Mouse (Mus musculus) bone marrow, adult 2 months (tissue): ENCODE measurements around the gene Trpm3. TPM values are rescaled to one million over a fixed set of nuclear protein-coding genes. Genes with fewer than 3 reads are reported as not detected.

Source experiments
- H3K27ac ChIP-seq: fragments of 200-500 bp; 2 replicates; pipeline ENCODE4 v1.5.1; 2012; ENCODE audit warnings: low read depth, mild to moderate bottlenecking, control low read depth, inconsistent platforms, low read length; ENCODE audit not compliant: control insufficient read depth, poor library complexity, insufficient read depth
- H3K4me1 ChIP-seq: fragments of 200-500 bp; 2 replicates; pipeline ENCODE4 v1.6.1; 2011; ENCODE audit warnings: low read length; ENCODE audit not compliant: control insufficient read depth, insufficient read depth
- H3K4me3 ChIP-seq: fragments of 200-500 bp; replicated peaks from 2 replicates; pipeline ENCODE3; 2011; ENCODE audit warnings: mild to moderate bottlenecking, low read depth, low read length, control low read depth; ENCODE audit not compliant: control insufficient read depth
- CTCF ChIP-seq: fragments of 200-500 bp; IDR thresholded peaks from 2 replicates; pipeline ENCODE4 v1.5.1; 2011; ENCODE audit warnings: low read length, control low read depth; ENCODE audit not compliant: control insufficient read depth, insufficient read depth
- POLR2A ChIP-seq: fragments of 200-500 bp; IDR thresholded peaks from 2 replicates; pipeline ENCODE4 v1.6.1; 2011; ENCODE audit warnings: low read depth, mild to moderate bottlenecking, control low read depth, low read length, borderline replicate concordance; ENCODE audit not compliant: control insufficient read depth
- WGBS: fragments of 180-500 bp; shearing (Covaris S2); methylation state at CpG from one replicate; pipeline ENCODE4 v1.1.7; 2018; 5-methylcytosine and 5-hydroxymethylcytosine counted together
- polyA plus RNA-seq: library from polyadenylated mRNA; stranded (reverse); fragments of >200 nt; gene quantifications from 2 replicates; pipeline ENCODE4 v1.2.4, GENCODE M21; 2011; ENCODE audit warnings: low replicate concordance; ENCODE audit not compliant: missing spikeins, insufficient read depth, insufficient read length

The Trpm3 gene
- polyA plus RNA-seq, 1 experiment = 1.8 TPM

GRCm38 (mm10) chr19:22821741-22822140 is 682.9 kb downstream of the Trpm3 start:
- no peak overlapping the region for H3K27ac ChIP-seq
- 78% methylated on average over 8 of the region's 8 CpGs for WGBS
- TF ChIP-seq POLR2A = no peak
- TF ChIP-seq CTCF = no peak
- H3K4me1 ChIP-seq = no peaks in the 10 kb centered on the region
- H3K4me3 ChIP-seq = no peak overlapping the region

- WGBS = 77% methylated on average over 9 of the region's 9 CpGs
- Histone ChIP-seq H3K4me1 (no peaks in the 10 kb centered on the region), H3K4me3 (no peak overlapping the region), H3K27ac (no peak overlapping the region)
- TF ChIP-seq POLR2A (no peak), CTCF (no peak)
These were observed 684.7 kb downstream of the Trpm3 start for GRCm38 (mm10) chr19:22823491-22823981.

- Histone ChIP-seq H3K4me3 (no peak overlapping the region), H3K27ac (no peak overlapping the region), H3K4me1 (no peaks in the 10 kb centered on the region)
- 87% methylated on average over 1 of the region's 1 CpGs for WGBS
- TF ChIP-seq CTCF = no peak
- no peak for TF ChIP-seq POLR2A
These were observed 687.0 kb downstream of the Trpm3 start for GRCm38 (mm10) chr19:22825812-22826211.

GRCm38 (mm10) chr19:22828198-22828742 is 689.4 kb downstream of the Trpm3 start:
- 72% methylated on average over 2 of the region's 2 CpGs for WGBS

GRCm38 (mm10) chr19:22841081-22842040 is 702.5 kb downstream of the Trpm3 start:
- Histone ChIP-seq H3K4me1 (no peaks in the 10 kb centered on the region), H3K27ac (no peak overlapping the region), H3K4me3 (no peak overlapping the region)
- 55% methylated on average over 6 of the region's 6 CpGs for WGBS
- TF ChIP-seq POLR2A (no peak), CTCF (no peak)

More at GRCm38 (mm10) chr19:22828198-22828742, 689.4 kb downstream of the Trpm3 start:
- H3K4me3 ChIP-seq = no peak overlapping the region
- no peak for TF ChIP-seq POLR2A
- no peak for TF ChIP-seq CTCF
- no peaks in the 10 kb centered on the region for H3K4me1 ChIP-seq
- no peak overlapping the region for H3K27ac ChIP-seq

GRCm38 (mm10) chr19:22842697-22843096 is 703.9 kb downstream of the Trpm3 start:
- Histone ChIP-seq H3K4me1 (no peaks in the 10 kb centered on the region), H3K4me3 (no peak overlapping the region), H3K27ac (no peak overlapping the region)
- 61% methylated on average over 2 of the region's 2 CpGs for WGBS
- TF ChIP-seq POLR2A = no peak
- no peak for TF ChIP-seq CTCF

- H3K4me3 ChIP-seq = no peak overlapping the region
- 60% methylated on average over 12 of the region's 12 CpGs for WGBS
- no peaks in the 10 kb centered on the region for H3K4me1 ChIP-seq
- no peak for TF ChIP-seq POLR2A
- no peak for TF ChIP-seq CTCF
- H3K27ac ChIP-seq = no peak overlapping the region
These were observed 708.9 kb downstream of the Trpm3 start for GRCm38 (mm10) chr19:22847696-22848095.

GRCm38 (mm10) chr19:22848251-22848650 is 709.4 kb downstream of the Trpm3 start:
- 58% methylated on average over 1 of the region's 1 CpGs for WGBS

More at GRCm38 (mm10) chr19:22848251-22848650, 709.4 kb downstream of the Trpm3 start:
- TF ChIP-seq POLR2A = no peak
- TF ChIP-seq CTCF = no peak
- H3K4me3 ChIP-seq = no peak overlapping the region
- no peak overlapping the region for H3K27ac ChIP-seq
- H3K4me1 ChIP-seq = no peaks in the 10 kb centered on the region
